Mouse (Mus musculus): ENCODE results near the gene Dnah9.

DNA sequence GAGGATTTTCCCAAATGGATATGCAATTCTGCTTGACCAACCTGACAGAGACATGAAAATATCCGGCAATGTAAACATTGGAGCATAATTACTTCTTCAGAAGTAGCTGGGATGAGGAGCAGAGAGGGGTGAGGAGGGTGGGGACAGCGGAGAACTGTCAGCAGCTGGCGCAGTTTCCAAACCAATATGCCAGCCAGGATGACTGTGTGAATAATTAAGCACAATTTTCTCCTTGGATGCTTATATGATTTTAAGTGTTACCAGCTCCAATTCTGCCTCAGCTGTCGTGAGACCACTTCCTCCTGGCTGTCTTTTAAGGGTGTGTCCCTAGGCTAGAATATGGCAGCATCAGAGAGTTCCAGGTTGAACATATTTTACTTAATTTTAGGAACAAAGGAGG, 119.2 kb downstream of the Dnah9 start:
- no peak for TF ChIP-seq POLR2AphosphoS2 (IDR thresholded peaks at IDR 0.05; ENCODE audit: low read length)
- TF ChIP-seq CTCF (IDR thresholded peaks at IDR 0.05 in 2 of 3, conservative IDR thresholded peaks at IDR 0.05 in 1 of 3; ENCODE audit: control insufficient read depth in 1 of 3, insufficient read depth in 1 of 3, low read depth in 2 of 3, low read length in 3 of 3, poor library complexity in 1 of 3, severe bottlenecking in 1 of 3): no peak
